Mouse (Mus musculus): ENCODE measurements at regions not wholly inside any gene's neighbourhood (a gene's known extent, or its start where the extent isn't known, plus 50 kb on each side); places are given as distances from the start of the nearest gene placed in this dataset.
A peak's percentile ranks its signal among the peaks of the same experiment; 100 is the strongest.

GRCm38 (mm10) chr3:118418981-118419380, 142.9 kb upstream of the Dpyd start:
- H3K4me2 ChIP-seq (replicated peaks) = no peak overlapping the region
- no peak overlapping the region for H3K4me3 ChIP-seq
- no peak overlapping the region for H3K27ac ChIP-seq (replicated peaks)
- no peaks in the 10 kb centered on the region for H3K27me3 ChIP-seq
- H3K36me3 ChIP-seq = no peaks in the 10 kb centered on the region
- WGBS = 92% methylated on average over 3 of the region's 3 CpGs
- no peaks in the 10 kb centered on the region for H3K9me3 ChIP-seq
- no peak for ATAC-seq (replicated peaks)
- H3K4me1 ChIP-seq = no peaks in the 10 kb centered on the region
- no peak overlapping the region for H3K9ac ChIP-seq (replicated peaks)

- no peak overlapping the region for H3K4me2 ChIP-seq (replicated peaks)
- no peak overlapping the region for H3K9ac ChIP-seq (replicated peaks)
- no peak overlapping the region for H3K4me3 ChIP-seq
- ATAC-seq (replicated peaks) = no peak
- peaks cover 11% of the 10 kb centered on the region for H3K4me1 ChIP-seq
- 30% methylated on average over 3 of the region's 3 CpGs for WGBS
- H3K9me3 ChIP-seq = no peaks in the 10 kb centered on the region
- H3K36me3 ChIP-seq = no peaks in the 10 kb centered on the region
- no peak overlapping the region for H3K27ac ChIP-seq (replicated peaks)
- no peaks in the 10 kb centered on the region for H3K27me3 ChIP-seq
These were observed 140.2 kb upstream of the Dpyd start for GRCm38 (mm10) chr3:118421701-118422100.

- 2% methylated on average over 19 of the region's 19 CpGs for WGBS
- H3K4me3 ChIP-seq = peak overlapping the region; percentile 34
- no peaks in the 10 kb centered on the region for H3K36me3 ChIP-seq
- peak overlapping the region; percentile 50 for H3K4me2 ChIP-seq (replicated peaks)
- H3K27ac ChIP-seq (replicated peaks) = no peak overlapping the region
- H3K9ac ChIP-seq (replicated peaks) = peak overlapping the region; percentile 5; the same call in 1 of the 2 replicates
- H3K4me1 ChIP-seq = peaks cover 18% of the 10 kb centered on the region
- H3K27me3 ChIP-seq = no peaks in the 10 kb centered on the region
- 0 out of 2 replicates have a peak, but pooled peaks have one; percentile 9 for ATAC-seq (replicated peaks)
- H3K9me3 ChIP-seq = no peaks in the 10 kb centered on the region
These were observed 136.2 kb upstream of the Dpyd start for GRCm38 (mm10) chr3:118425748-118426147.

- H3K9me3 ChIP-seq = no peaks in the 10 kb centered on the region
- H3K27me3 ChIP-seq = no peaks in the 10 kb centered on the region
- no peaks in the 10 kb centered on the region for H3K36me3 ChIP-seq
- H3K4me2 ChIP-seq (replicated peaks) = no peak overlapping the region
- no peak for ATAC-seq (replicated peaks)
- peaks cover 22% of the 10 kb centered on the region for H3K4me1 ChIP-seq
- no peak overlapping the region for H3K4me3 ChIP-seq
- 2% methylated on average over 5 of the region's 5 CpGs for WGBS
- no peak overlapping the region for H3K27ac ChIP-seq (replicated peaks)
- H3K9ac ChIP-seq (replicated peaks) = no peak overlapping the region
These were observed 133.4 kb upstream of the Dpyd start for GRCm38 (mm10) chr3:118428523-118428922.

- peak; percentile 71 for ATAC-seq (replicated peaks)
- no peaks in the 10 kb centered on the region for H3K9me3 ChIP-seq
- H3K36me3 ChIP-seq = no peaks in the 10 kb centered on the region
- peaks cover 30% of the 10 kb centered on the region for H3K4me1 ChIP-seq
- peak overlapping the region; percentile 95 for H3K27ac ChIP-seq (replicated peaks)
- WGBS = 3% methylated on average over 29 of the region's 29 CpGs
- H3K4me2 ChIP-seq (replicated peaks) = peak overlapping the region; percentile 89
- peak overlapping the region; percentile 75 for H3K9ac ChIP-seq (replicated peaks)
- H3K27me3 ChIP-seq = no peaks in the 10 kb centered on the region
- peak overlapping the region; percentile 55 for H3K4me3 ChIP-seq
These were observed 131.9 kb upstream of the Dpyd start for GRCm38 (mm10) chr3:118429825-118430630.

- Histone ChIP-seq H3K9me3 (no peaks in the 10 kb centered on the region), H3K4me2 (replicated peaks) (peak overlapping the region; percentile 89), H3K27me3 (no peaks in the 10 kb centered on the region), H3K4me3 (peak overlapping the region; percentile 55), H3K36me3 (no peaks in the 10 kb centered on the region), H3K9ac (replicated peaks) (peak overlapping the region; percentile 75), H3K4me1 (peaks cover 33% of the 10 kb centered on the region), H3K27ac (replicated peaks) (peak overlapping the region; percentile 95)
- ATAC-seq (replicated peaks) = peak; percentile 38
- under 1% methylated on average over 7 of the region's 7 CpGs for WGBS
These were observed 131.4 kb upstream of the Dpyd start for GRCm38 (mm10) chr3:118430631-118430906.

- peak overlapping the region; percentile 75 for H3K9ac ChIP-seq (replicated peaks)
- peak overlapping the region; percentile 89 for H3K4me2 ChIP-seq (replicated peaks)
- ATAC-seq (replicated peaks) = peak; percentile 65
- H3K36me3 ChIP-seq = no peaks in the 10 kb centered on the region
- no peaks in the 10 kb centered on the region for H3K9me3 ChIP-seq
- WGBS = 1% methylated on average over 22 of the region's 22 CpGs
- peak overlapping the region; percentile 95 for H3K27ac ChIP-seq (replicated peaks)
- H3K27me3 ChIP-seq = no peaks in the 10 kb centered on the region
- H3K4me3 ChIP-seq = peak overlapping the region; percentile 55
- peaks cover 32% of the 10 kb centered on the region for H3K4me1 ChIP-seq
These were observed 130.8 kb upstream of the Dpyd start for GRCm38 (mm10) chr3:118431031-118431723.

GRCm38 (mm10) chr3:118433441-118434021, 128.4 kb upstream of the Dpyd start:
- ATAC-seq (replicated peaks) = no peak
- Histone ChIP-seq H3K4me1 (peaks cover 34% of the 10 kb centered on the region), H3K36me3 (no peaks in the 10 kb centered on the region), H3K9me3 (no peaks in the 10 kb centered on the region), H3K27ac (replicated peaks) (peak overlapping the region; percentile 87), H3K4me3 (peak overlapping the region; percentile 55), H3K27me3 (no peaks in the 10 kb centered on the region), H3K4me2 (replicated peaks) (peak overlapping the region; percentile 89), H3K9ac (replicated peaks) (peak overlapping the region; percentile 70)
- 1% methylated on average over 31 of the region's 31 CpGs for WGBS

GRCm38 (mm10) chr3:118434311-118434710, 127.6 kb upstream of the Dpyd start:
- no peaks in the 10 kb centered on the region for H3K36me3 ChIP-seq
- no peaks in the 10 kb centered on the region for H3K27me3 ChIP-seq
- H3K9me3 ChIP-seq = no peaks in the 10 kb centered on the region
- WGBS = 0% methylated on average over 17 of the region's 17 CpGs
- H3K9ac ChIP-seq (replicated peaks) = peak overlapping the region; percentile 70
- H3K4me3 ChIP-seq = peak overlapping the region; percentile 55
- peak overlapping the region; percentile 89 for H3K4me2 ChIP-seq (replicated peaks)
- no peak for ATAC-seq (replicated peaks)
- peaks cover 34% of the 10 kb centered on the region for H3K4me1 ChIP-seq
- H3K27ac ChIP-seq (replicated peaks) = peak overlapping the region; percentile 87

GRCm38 (mm10) chr3:118434847-118435246, 127.1 kb upstream of the Dpyd start:
- Histone ChIP-seq H3K4me3 (peak overlapping the region; percentile 55), H3K4me2 (replicated peaks) (peak overlapping the region; percentile 89), H3K4me1 (peaks cover 34% of the 10 kb centered on the region), H3K27me3 (no peaks in the 10 kb centered on the region), H3K36me3 (no peaks in the 10 kb centered on the region), H3K27ac (replicated peaks) (peak overlapping the region; percentile 87), H3K9me3 (no peaks in the 10 kb centered on the region), H3K9ac (replicated peaks) (peak overlapping the region; percentile 70)
- ATAC-seq (replicated peaks) = no peak
- WGBS = 3% methylated on average over 13 of the region's 13 CpGs

- H3K27ac ChIP-seq (replicated peaks) = peak overlapping the region; percentile 87
- H3K27me3 ChIP-seq = no peaks in the 10 kb centered on the region
- ATAC-seq (replicated peaks) = no peak
- H3K4me1 ChIP-seq = peaks cover 30% of the 10 kb centered on the region
- H3K4me2 ChIP-seq (replicated peaks) = peak overlapping the region; percentile 89
- H3K9me3 ChIP-seq = no peaks in the 10 kb centered on the region
- peak overlapping the region; percentile 55 for H3K4me3 ChIP-seq
- WGBS = 13% methylated on average over 9 of the region's 9 CpGs
- H3K9ac ChIP-seq (replicated peaks) = peak overlapping the region; percentile 70
- H3K36me3 ChIP-seq = no peaks in the 10 kb centered on the region
These were observed 126.7 kb upstream of the Dpyd start for GRCm38 (mm10) chr3:118435248-118435647.

- WGBS = 21% methylated on average over 8 of the region's 8 CpGs
- Histone ChIP-seq H3K4me2 (replicated peaks) (peak overlapping the region; percentile 21; the same call in 1 of the 2 replicates), H3K27me3 (no peaks in the 10 kb centered on the region), H3K36me3 (no peaks in the 10 kb centered on the region), H3K9me3 (no peaks in the 10 kb centered on the region), H3K4me1 (peaks cover 22% of the 10 kb centered on the region), H3K4me3 (no peak overlapping the region), H3K9ac (replicated peaks) (no peak overlapping the region), H3K27ac (replicated peaks) (peak overlapping the region; percentile 32)
- ATAC-seq (replicated peaks) = peak; percentile 93
These were observed 118.1 kb upstream of the Dpyd start for GRCm38 (mm10) chr3:118443742-118444332.

Measured in forebrain, embryonic 15.5 days (tissue).